Mouse (Mus musculus): ENCODE results near the gene Cfap20.
A peak's percentile ranks its signal among the peaks of the same experiment; 100 is the strongest.
"Not testable (repeated sequence)": the region's sequence is repeated elsewhere in the genome, so short reads cannot be mapped to it uniquely, and the experiment has no call there.

Gene Cfap20

GRCm38 (mm10) chr8:95422193-95422810, 12.4 kb downstream of the Cfap20 start:
- DNase-seq (ENCODE audit: low spot score in 2 of 2), result no peak

GRCm38 (mm10) chr8:95411309-95411972, 23.2 kb downstream of the Cfap20 start:
- DNase-seq (ENCODE audit: low spot score in 2 of 2), result peak; percentile 60

GRCm38 (mm10) chr8:95409518-95409917, 25.2 kb downstream of the Cfap20 start:
- DNase-seq (ENCODE audit: low spot score in 2 of 2), result no peak

GRCm38 (mm10) chr8:95401091-95401490, 33.6 kb downstream of the Cfap20 start:
- DNase-seq (ENCODE audit: low spot score in 2 of 2), result no peak

GRCm38 (mm10) chr8:95399131-95399530, 35.5 kb downstream of the Cfap20 start:
- DNase-seq (ENCODE audit: low spot score in 2 of 2), result no peak

- no peak for DNase-seq (ENCODE audit: low spot score in 2 of 2)
Observed at GRCm38 (mm10) chr8:95397201-95397600, 37.5 kb downstream of the Cfap20 start.

GRCm38 (mm10) chr8:95396752-95397151, 37.9 kb downstream of the Cfap20 start:
- no peak for DNase-seq (ENCODE audit: low spot score in 2 of 2)

- no peak for DNase-seq (ENCODE audit: low spot score in 2 of 2)
Observed at GRCm38 (mm10) chr8:95395186-95395918, 39.3 kb downstream of the Cfap20 start.

- no peak for DNase-seq (ENCODE audit: low spot score in 2 of 2)
Observed at GRCm38 (mm10) chr8:95392604-95393003, 42.1 kb downstream of the Cfap20 start.

- DNase-seq (ENCODE audit: low spot score in 2 of 2), result no peak
Observed at GRCm38 (mm10) chr8:95391101-95391500, 43.6 kb downstream of the Cfap20 start.

GRCm38 (mm10) chr8:95390312-95390711, 44.4 kb downstream of the Cfap20 start:
- DNase-seq (ENCODE audit: low spot score in 2 of 2), result no peak

GRCm38 (mm10) chr8:95387936-95388335, 46.7 kb downstream of the Cfap20 start:
- DNase-seq (ENCODE audit: low spot score in 2 of 2), result no peak

GRCm38 (mm10) chr8:95387221-95387620, 47.4 kb downstream of the Cfap20 start:
- no peak for DNase-seq (ENCODE audit: low spot score in 2 of 2)

- DNase-seq (ENCODE audit: low spot score in 2 of 2), result no peak
Observed at GRCm38 (mm10) chr8:95386037-95386436, 48.6 kb downstream of the Cfap20 start.

- DNase-seq (ENCODE audit: low spot score in 2 of 2), result no peak
Observed at GRCm38 (mm10) chr8:95384501-95384900, 50.2 kb downstream of the Cfap20 start.

GRCm38 (mm10) chr8:95381595-95381994, 53.1 kb downstream of the Cfap20 start:
- no peak for DNase-seq (ENCODE audit: low spot score in 2 of 2)

- DNase-seq (ENCODE audit: low spot score in 2 of 2), result no peak
Observed at GRCm38 (mm10) chr8:95380953-95381352, 53.7 kb downstream of the Cfap20 start.

- DNase-seq (ENCODE audit: low spot score in 2 of 2), result not testable (repeated sequence)
Observed at GRCm38 (mm10) chr8:95378928-95379327, 55.7 kb downstream of the Cfap20 start.

GRCm38 (mm10) chr8:95377863-95378291, 56.8 kb downstream of the Cfap20 start:
- no peak for DNase-seq (ENCODE audit: low spot score in 2 of 2)

GRCm38 (mm10) chr8:95377101-95377500, 57.6 kb downstream of the Cfap20 start:
- no peak for DNase-seq (ENCODE audit: low spot score in 2 of 2)

- DNase-seq (ENCODE audit: low spot score in 2 of 2), result no peak
Observed at GRCm38 (mm10) chr8:95376309-95376999, 58.2 kb downstream of the Cfap20 start.

- DNase-seq (ENCODE audit: low spot score in 2 of 2), result peak; percentile 33 to 48
Observed at GRCm38 (mm10) chr8:95375374-95375930, 59.2 kb downstream of the Cfap20 start.

Measured in right cerebral cortex, postnatal 10 days (tissue).